Mouse (Mus musculus): ENCODE data around the gene Ahdc1. TPM values are rescaled to one million over a fixed set of nuclear protein-coding genes. Genes with fewer than 3 reads are reported as not detected.
"Not testable (repeated sequence)": the region's sequence is repeated elsewhere in the genome, so short reads cannot be mapped to it uniquely, and the experiment has no call there.

Gene Ahdc1
- polyA plus RNA-seq, 3 experiments from 2014 or later = 1.6 to 2.4 (median 2.4) TPM

GRCm38 (mm10) chr4:133080862-133081261 lies 69.8 kb downstream of the Ahdc1 start:
- ATAC-seq = no peak

- no peak for ATAC-seq
Observed at GRCm38 (mm10) chr4:133082216-133082773, 71.2 kb downstream of the Ahdc1 start.

- no peak for ATAC-seq
Observed at GRCm38 (mm10) chr4:133083991-133084861, 73.2 kb downstream of the Ahdc1 start.

- peak; percentile 62 for ATAC-seq
Observed at GRCm38 (mm10) chr4:133085011-133085782, 74.1 kb downstream of the Ahdc1 start.

- no peak for ATAC-seq
Observed at GRCm38 (mm10) chr4:133085783-133086342, 74.8 kb downstream of the Ahdc1 start.

GRCm38 (mm10) chr4:133087177-133087714 lies 76.2 kb downstream of the Ahdc1 start:
- no peak for ATAC-seq

- ATAC-seq = no peak
Observed at GRCm38 (mm10) chr4:133087835-133088234, 76.8 kb downstream of the Ahdc1 start.

GRCm38 (mm10) chr4:133089319-133089718 lies 78.3 kb downstream of the Ahdc1 start:
- ATAC-seq = no peak

- ATAC-seq = no peak
Observed at GRCm38 (mm10) chr4:133089802-133090201, 78.7 kb downstream of the Ahdc1 start.

- no peak for ATAC-seq
Observed at GRCm38 (mm10) chr4:133090276-133090719, 79.2 kb downstream of the Ahdc1 start.

GRCm38 (mm10) chr4:133090720-133091458 lies 79.8 kb downstream of the Ahdc1 start:
- ATAC-seq = peak; percentile 20

- ATAC-seq = no peak
Observed at GRCm38 (mm10) chr4:133091459-133091785, 80.4 kb downstream of the Ahdc1 start.

- peak; percentile 49 for ATAC-seq
Observed at GRCm38 (mm10) chr4:133092453-133092901, 81.4 kb downstream of the Ahdc1 start.

GRCm38 (mm10) chr4:133093056-133093455 lies 82.0 kb downstream of the Ahdc1 start:
- ATAC-seq = no peak

- no peak for ATAC-seq
Observed at GRCm38 (mm10) chr4:133093481-133094033, 82.5 kb downstream of the Ahdc1 start.

GRCm38 (mm10) chr4:133094255-133094654 lies 83.2 kb downstream of the Ahdc1 start:
- ATAC-seq = no peak

GRCm38 (mm10) chr4:133094936-133095733 lies 84.1 kb downstream of the Ahdc1 start:
- no peak for ATAC-seq

GRCm38 (mm10) chr4:133095734-133096065 lies 84.6 kb downstream of the Ahdc1 start:
- ATAC-seq = not testable (repeated sequence)

- ATAC-seq = not testable (repeated sequence)
Observed at GRCm38 (mm10) chr4:133096671-133097070, 85.6 kb downstream of the Ahdc1 start.

GRCm38 (mm10) chr4:133101751-133102150 lies 90.7 kb downstream of the Ahdc1 start:
- ATAC-seq = no peak

Measured in inflammation-experienced regulatory T-cells, adult 6 months (primary cell).